Mouse (Mus musculus) testis, adult 2 months (tissue): ENCODE results near the gene Ugt1a8. TPM values are rescaled to one million over a fixed set of nuclear protein-coding genes. Genes with fewer than 3 reads are reported as not detected.
A peak's percentile ranks its signal among the peaks of the same experiment; 100 is the strongest.
"Not testable (repeated sequence)": the region's sequence is repeated elsewhere in the genome, so short reads cannot be mapped to it uniquely, and the experiment has no call there.

Source experiments
- H3K27ac ChIP-seq: fragments of 200-500 bp; 2 replicates; pipeline ENCODE4 v1.5.1; 2012; ENCODE audit warnings: low read depth, low read length; ENCODE audit not compliant: control insufficient read depth, insufficient read depth
- H3K27me3 ChIP-seq: fragments of 200-500 bp; 2 replicates; pipeline ENCODE4 v1.6.1; 2012; ENCODE audit warnings: mild to moderate bottlenecking, low read length, moderate library complexity; ENCODE audit not compliant: control insufficient read depth, insufficient read depth
- H3K36me3 ChIP-seq: fragments of 200-500 bp; 2 replicates; pipeline ENCODE4 v1.6.1; 2012; ENCODE audit warnings: mild to moderate bottlenecking, low read length; ENCODE audit not compliant: control insufficient read depth, insufficient read depth
- H3K4me1 ChIP-seq: fragments of 200-500 bp; 2 replicates; pipeline ENCODE4 v1.6.1; 2012; ENCODE audit warnings: low read length; ENCODE audit not compliant: control insufficient read depth, insufficient read depth
- H3K4me3 ChIP-seq: fragments of 200-500 bp; 2 replicates; pipeline ENCODE4 v1.5.1; 2012; ENCODE audit warnings: low read depth, mild to moderate bottlenecking, low read length, moderate library complexity, mixed read lengths; ENCODE audit not compliant: control insufficient read depth
- CTCF ChIP-seq: fragments of 200-500 bp; IDR thresholded peaks from 2 replicates; pipeline ENCODE4 v1.5.1; 2012; ENCODE audit warnings: low read depth, mild to moderate bottlenecking, inconsistent platforms, low read length, moderate library complexity; ENCODE audit not compliant: control insufficient read depth, insufficient read depth, insufficient replicate concordance
- POLR2A ChIP-seq: fragments of 200-500 bp; IDR thresholded peaks from 2 replicates; pipeline ENCODE4 v1.6.1; 2012; ENCODE audit warnings: low read depth, mild to moderate bottlenecking, inconsistent platforms, low read length, moderate library complexity; ENCODE audit not compliant: control insufficient read depth
- polyA plus RNA-seq: library from polyadenylated mRNA; depleted of rRNA; stranded (reverse); fragments of >200 nt; gene quantifications from 2 replicates; pipeline ENCODE4 v1.2.3, GENCODE M21; 2012

Gene Ugt1a8
- polyA plus RNA-seq, 1 experiment, result not detected

- not testable (repeated sequence) for H3K27ac ChIP-seq, H3K36me3 ChIP-seq, H3K27me3 ChIP-seq, H3K4me1 ChIP-seq, H3K4me3 ChIP-seq
- TF ChIP-seq CTCF, result peak; percentile 62; the same call in 1 of the 2 replicates
Observed at GRCm38 (mm10) chr1:88143966-88144675, 56.5 kb downstream of the Ugt1a8 start.

GRCm38 (mm10) chr1:88145278-88145677 lies 57.7 kb downstream of the Ugt1a8 start:
- not testable (repeated sequence) for H3K36me3 ChIP-seq, H3K27ac ChIP-seq, H3K4me1 ChIP-seq, H3K27me3 ChIP-seq, H3K4me3 ChIP-seq

DNA sequence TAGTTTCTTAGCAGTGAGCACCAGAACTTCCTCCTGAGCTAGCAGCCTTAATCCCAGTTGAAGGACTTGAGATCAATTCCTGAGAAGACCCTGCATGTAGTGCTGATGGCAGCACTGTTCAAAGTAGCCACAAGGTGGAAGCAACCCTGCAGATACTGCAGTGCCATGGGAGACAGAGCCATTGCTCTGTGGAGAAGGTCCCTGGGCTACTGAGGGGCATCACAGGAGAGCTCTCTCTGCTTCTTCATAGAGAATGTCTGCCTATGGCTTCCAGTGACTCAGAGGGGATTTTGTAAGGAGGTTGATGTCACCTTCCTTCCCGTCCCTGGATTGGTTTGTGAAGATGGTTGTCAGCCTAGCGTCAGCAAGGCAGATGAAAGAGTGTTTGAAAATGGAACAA lies 62.5 kb downstream of the Ugt1a8 start:
- not testable (repeated sequence) for H3K4me3 ChIP-seq, H3K27me3 ChIP-seq, H3K36me3 ChIP-seq, H3K4me1 ChIP-seq, H3K27ac ChIP-seq

GRCm38 (mm10) chr1:88158430-88158829 lies 70.8 kb downstream of the Ugt1a8 start:
- no peak for TF ChIP-seq POLR2A
- H3K27ac ChIP-seq, result no peak overlapping the region
- H3K4me3 ChIP-seq, result no peak overlapping the region
- no peaks in the 10 kb centered on the region for H3K27me3 ChIP-seq
- no peaks in the 10 kb centered on the region for H3K4me1 ChIP-seq
- H3K36me3 ChIP-seq, result no peaks in the 10 kb centered on the region

GRCm38 (mm10) chr1:88165711-88166110 lies 78.1 kb downstream of the Ugt1a8 start, which contains the start of gene Ugt1a5:
Gene Ugt1a5 (plus strand): TSS chr1:88166012.
- TF ChIP-seq CTCF, result no peak
- no peak for TF ChIP-seq POLR2A
- H3K4me1 ChIP-seq, result no peaks in the 10 kb centered on the region
- H3K27ac ChIP-seq, result no peak within 1 kb of the TSS
- no peaks in the 10 kb centered on the region for H3K27me3 ChIP-seq
- no peaks in the 10 kb centered on the region for H3K36me3 ChIP-seq
- no peak within 1 kb of the TSS for H3K4me3 ChIP-seq

DNA sequence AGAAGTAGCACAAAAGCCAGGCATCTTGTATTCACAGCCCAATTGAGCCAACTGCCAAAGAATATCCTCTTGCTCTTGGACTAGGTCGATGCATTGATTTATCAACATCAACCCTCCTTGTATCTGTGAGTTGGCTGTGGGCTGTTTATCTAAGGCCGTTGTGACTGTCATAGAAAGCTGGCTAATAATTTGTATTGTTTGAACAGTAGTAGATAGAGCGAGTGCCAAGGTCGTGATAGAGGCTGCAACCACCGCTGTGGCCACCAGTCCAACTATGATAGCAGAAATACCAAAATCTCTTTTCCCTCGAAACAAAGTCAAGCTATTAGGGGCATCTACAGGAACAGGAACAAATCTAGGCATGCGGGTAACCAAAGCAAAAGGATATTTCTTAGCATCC lies 84.6 kb downstream of the Ugt1a8 start:
- not testable (repeated sequence) for H3K36me3 ChIP-seq, H3K4me1 ChIP-seq, H3K27me3 ChIP-seq, H3K27ac ChIP-seq, H3K4me3 ChIP-seq

- TF ChIP-seq CTCF (no peak), POLR2A (no peak)
- no peaks in the 10 kb centered on the region for H3K27me3 ChIP-seq
- no peak overlapping the region for H3K4me3 ChIP-seq
- H3K4me1 ChIP-seq, result no peaks in the 10 kb centered on the region
- H3K27ac ChIP-seq, result no peak overlapping the region
- H3K36me3 ChIP-seq, result no peaks in the 10 kb centered on the region
Observed at GRCm38 (mm10) chr1:88179657-88180056, 92.0 kb downstream of the Ugt1a8 start.

- H3K4me1 ChIP-seq, result no peaks in the 10 kb centered on the region
- no peak overlapping the region for H3K4me3 ChIP-seq
- TF ChIP-seq POLR2A (no peak), CTCF (no peak)
- H3K36me3 ChIP-seq, result no peaks in the 10 kb centered on the region
- H3K27ac ChIP-seq, result no peak overlapping the region
- no peaks in the 10 kb centered on the region for H3K27me3 ChIP-seq
Observed at GRCm38 (mm10) chr1:88186325-88186935, 98.8 kb downstream of the Ugt1a8 start.
